ENCODE assay signal across 8 mouse cellular contexts in the genomic region with DNA sequence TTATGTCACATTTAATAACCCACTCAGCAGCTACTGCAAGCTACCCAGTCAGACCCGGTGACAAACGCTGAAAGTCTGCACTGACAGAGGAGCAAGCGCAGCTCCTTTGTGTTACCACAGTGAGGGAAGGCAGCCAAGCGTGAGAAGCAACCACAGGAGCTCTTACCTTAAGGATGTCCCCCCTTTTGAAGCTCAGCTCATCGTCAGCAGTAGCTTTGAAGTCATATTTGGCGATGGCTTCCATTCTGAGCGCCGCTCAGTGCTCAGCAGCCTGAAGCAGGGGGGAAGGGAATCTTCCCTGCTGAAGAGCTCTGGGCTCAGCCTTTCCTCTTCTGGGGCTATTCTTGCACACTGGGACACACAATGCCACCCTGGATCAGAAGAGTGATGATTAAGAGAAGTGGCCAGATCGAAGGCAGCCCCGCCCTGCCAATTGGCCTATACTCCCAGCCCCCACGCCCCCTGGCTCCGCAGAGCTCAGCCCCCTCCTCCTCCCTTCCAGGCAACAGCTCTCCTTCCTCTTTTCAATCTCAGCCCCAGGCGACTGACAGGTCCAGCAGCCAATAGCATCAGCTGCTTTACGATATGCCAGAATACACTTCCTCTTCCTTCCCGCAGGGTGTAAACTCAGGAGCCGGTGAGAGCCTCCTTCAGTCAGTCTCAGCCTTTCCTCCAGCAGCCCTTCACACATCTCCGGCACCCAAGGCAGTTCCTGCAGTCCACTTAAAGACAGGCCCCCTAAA. TPM values are rescaled to one million over a fixed set of nuclear protein-coding genes. Genes with fewer than 3 reads are reported as not detected.
DNase-seq lines count a peak whose midpoint lies in the region; ATAC-seq and TF ChIP-seq lines count a peak whose summit lies in the region.

No protein-coding gene starts in this region.

- no peaks in the 10 kb centered on the region for H3K9me3 ChIP-seq in forebrain, postnatal 0 days (ENCODE audit: low read length)
- H3K9me3 ChIP-seq in neural tube, embryonic 15.5 days (replicated peaks), result no peaks in the 10 kb centered on the region

- peak; percentile 95 for DNase-seq in ES-CJ7 (ENCODE audit: low read depth, low spot score)
- peak; percentile 90 for DNase-seq in cerebellum, adult 11-12 months
- DNase-seq in forebrain, postnatal 0 days, result peak; percentile 95
- DNase-seq in heart, postnatal 4 days, result peak; percentile 94
- peak; percentile 87 to 95 for DNase-seq in layer of hippocampus, adult 2 months (ENCODE audit: low spot score in 2 of 2)
- DNase-seq in lung, adult 2 months, result peak; percentile 84
- peak; percentile 86 for DNase-seq in testis, postnatal 10 days (ENCODE audit: low spot score)

- peak overlapping the region; percentile 61 for H3K9ac ChIP-seq in forebrain, postnatal 0 days
- H3K9ac ChIP-seq in neural tube, embryonic 15.5 days (replicated peaks), result peak overlapping the region; percentile 59

- peak; percentile 65 for TF ChIP-seq CTCF in forebrain, postnatal 0 days (IDR thresholded peaks at IDR 0.05; ENCODE audit: low read depth)
- TF ChIP-seq CTCF in layer of hippocampus, adult 2 months (conservative IDR thresholded peaks at IDR 0.05), result peak; percentile 73
- TF ChIP-seq CTCF in lung, adult 2 months (IDR thresholded peaks at IDR 0.05; ENCODE audit: insufficient read depth, low read length), result no peak

- ATAC-seq in forebrain, postnatal 0 days, result peak; percentile 100
- peak; percentile 96 for ATAC-seq in neural tube, embryonic 15.5 days (ENCODE audit: low FRiP score)

- H3K36me3 ChIP-seq in forebrain, postnatal 0 days (ENCODE audit: insufficient read depth), result no peaks in the 10 kb centered on the region
- H3K36me3 ChIP-seq in neural tube, embryonic 15.5 days, result no peaks in the 10 kb centered on the region

- peak overlapping the region; percentile 80 for H3K27ac ChIP-seq in forebrain, postnatal 0 days (ENCODE audit: low read depth, low read length)
- H3K27ac ChIP-seq in layer of hippocampus, adult 2 months, result peak overlapping the region; percentile 91
- H3K27ac ChIP-seq in neural tube, embryonic 15.5 days (replicated peaks), result peak overlapping the region; percentile 94

- WGBS in forebrain, postnatal 0 days, result 3% methylated on average over 17 of the region's 17 CpGs
- 9% methylated on average over 17 of the region's 17 CpGs for WGBS in lung, adult 2 months
- 3% methylated on average over 17 of the region's 17 CpGs for WGBS in neural tube, embryonic 15.5 days

- peak overlapping the region; percentile 54 for H3K4me3 ChIP-seq in forebrain, postnatal 0 days (ENCODE audit: low read depth, low read length)
- peak overlapping the region; percentile 74 for H3K4me3 ChIP-seq in layer of hippocampus, adult 2 months
- H3K4me3 ChIP-seq in lung, adult 2 months (replicated peaks; ENCODE audit: extremely low read depth, low read depth, low read length), result peak overlapping the region; percentile 62
- peak overlapping the region; percentile 64 for H3K4me3 ChIP-seq in neural tube, embryonic 15.5 days (replicated peaks)

- H3K27me3 ChIP-seq in forebrain, postnatal 0 days (ENCODE audit: insufficient read depth, low read length), result no peaks in the 10 kb centered on the region
- H3K27me3 ChIP-seq in neural tube, embryonic 15.5 days (replicated peaks), result no peaks in the 10 kb centered on the region

- peaks cover 14% of the 10 kb centered on the region for H3K4me1 ChIP-seq in forebrain, postnatal 0 days (ENCODE audit: insufficient read depth)
- peaks cover 22% of the 10 kb centered on the region for H3K4me1 ChIP-seq in lung, adult 2 months (ENCODE audit: control insufficient read depth, insufficient read depth, low read length)
- H3K4me1 ChIP-seq in neural tube, embryonic 15.5 days, result peaks cover 50% of the 10 kb centered on the region

- H3K4me2 ChIP-seq in forebrain, postnatal 0 days (ENCODE audit: low read depth), result peak overlapping the region; percentile 73
- peak overlapping the region; percentile 82 for H3K4me2 ChIP-seq in neural tube, embryonic 15.5 days

- TF ChIP-seq POLR2A in lung, adult 2 months (IDR thresholded peaks at IDR 0.05; ENCODE audit: borderline replicate concordance, extremely low read depth, low read depth, low read length), result peak; percentile 24; the same call in 1 of the 2 replicates

RNA-seq across cellular contexts. Expression of a gene that starts 9.2 kb away (rescaled TPM):
- total RNA-seq in forebrain, postnatal 0 days (2014; rRNA removed), result 88.2 and 91.9 TPM in 2 replicates
- polyA plus RNA-seq in forebrain, postnatal 0 days (2015; fragmentation: Nextera tagmentation; extraction: Ambion mirVana), result 153 and 162 TPM in 2 replicates
- 100 to 1,000 TPM; 119 to 134 TPM for total RNA-seq in heart, postnatal 4 days (2021)
- total RNA-seq in layer of hippocampus, adult 2 months (2021), result 100 to 1,000 TPM; 182 to 198 TPM
- polyA plus RNA-seq in lung, adult 2 months (2012; rRNA removed), result 38.3 and 46.6 TPM in 2 replicates
- polyA plus RNA-seq in neural tube, embryonic 15.5 days (2015; fragmentation: Nextera tagmentation; extraction: Ambion mirVana), result 192 and 194 TPM in 2 replicates

Comparison
In these comparisons a context has a peak if more than half of its experiments do, and no peak if none do; other contexts are left out.
1. Peak in every context shown above with its lines: DNase-seq, ATAC-seq, H3K4me3 ChIP-seq and H3K27ac ChIP-seq.